Mouse (Mus musculus) layer of hippocampus, postnatal 14 days (tissue): Measurements from ENCODE around the gene Fcgbp. TPM values are rescaled to one million over a fixed set of nuclear protein-coding genes. Genes with fewer than 3 reads are reported as not detected.
A peak's percentile ranks its signal among the peaks of the same experiment; 100 is the strongest.
"Not testable (repeated sequence)": the region's sequence is repeated elsewhere in the genome, so short reads cannot be mapped to it uniquely, and the experiment has no call there.

Source experiments
- DNase-seq, 2 experiments: peaks; one replicate each; pipeline ENCODE4 v3.0.0; 2021 to 2022; ENCODE audit warnings: low spot score in 2 of 2, mixed read lengths in 1 of 2
- total RNA-seq, 2 experiments: library from RNA; stranded (reverse); gene quantifications; 2 replicates each; pipeline ENCODE4 v1.2.3; 2021

Fcgbp gene
- total RNA-seq, 2 experiments from 2014 or later = 1.3 to 2.2 TPM

- DNase-seq = peak; percentile 48 to 53
Observed at GRCm38 (mm10) chr7:28148263-28148662, 77.2 kb downstream of the Fcgbp start.

GRCm38 (mm10) chr7:28149841-28150240, 78.8 kb downstream of the Fcgbp start:
- no peak for DNase-seq

- peak; percentile 29 to 43 for DNase-seq
Observed at GRCm38 (mm10) chr7:28151584-28152221, 80.7 kb downstream of the Fcgbp start.

GRCm38 (mm10) chr7:28153595-28153994, 82.6 kb downstream of the Fcgbp start:
- DNase-seq = not testable (repeated sequence)

- DNase-seq = no peak
Observed at GRCm38 (mm10) chr7:28159292-28159691, 88.3 kb downstream of the Fcgbp start.

GRCm38 (mm10) chr7:28159893-28160292, 88.9 kb downstream of the Fcgbp start:
- DNase-seq = no peak

GRCm38 (mm10) chr7:28161163-28161749, 90.2 kb downstream of the Fcgbp start:
- DNase-seq = no peak

- no peak for DNase-seq
Observed at GRCm38 (mm10) chr7:28165406-28165805, 94.4 kb downstream of the Fcgbp start.

GRCm38 (mm10) chr7:28168320-28169115, 97.5 kb downstream of the Fcgbp start:
- peak; percentile 53 to 65 for DNase-seq

- peak; percentile 86 to 94 for DNase-seq
Observed at GRCm38 (mm10) chr7:28169489-28170422, 98.7 kb downstream of the Fcgbp start, which contains the start of gene Fbl. Fbl (plus strand) TSS chr7:28169710.

Other genes with a start within 250 kb of the Fcgbp start
- 1 to 10 TPM; 3.7 to 4.1 TPM for gene Zfp59, start 232.6 kb upstream of the Fcgbp start, total RNA-seq
- gene Zfp607a, start 213.7 kb upstream of the Fcgbp start, total RNA-seq = 1 to 10 TPM; 2.2 TPM
- 10 to 100 TPM; 14.2 to 16.5 TPM for gene Zfp974, start 141.8 kb upstream of the Fcgbp start, total RNA-seq
- 10 to 100 TPM; 20.5 to 21.0 TPM for gene Zfp780b, start 92.1 kb upstream of the Fcgbp start, total RNA-seq
- 1 to 10 TPM; 4.7 to 4.9 TPM for gene Zfp850, start 57.1 kb upstream of the Fcgbp start, total RNA-seq
- gene Psmc4, start 21.1 kb upstream of the Fcgbp start, total RNA-seq = 100 to 1,000 TPM; 121 to 126 TPM
- gene 9530053A07Rik, start 58.2 kb downstream of the Fcgbp start, total RNA-seq = under 1 TPM; 0.05 to 0.12 TPM
- 10 to 100 TPM; 53.0 to 58.7 TPM for gene Fbl, start 98.5 kb downstream of the Fcgbp start, total RNA-seq
- gene Dyrk1b, start 108.2 kb downstream of the Fcgbp start, total RNA-seq = 10 to 100 TPM; 37.5 to 43.5 TPM
- 10 to 100 TPM; 65.7 to 66.1 TPM for gene Eid2, start 196.6 kb downstream of the Fcgbp start, total RNA-seq
- 10 to 100 TPM; 40.5 to 41.4 TPM for gene Eid2b, start 206.5 kb downstream of the Fcgbp start, total RNA-seq
- gene Selenov, start 219.9 kb downstream of the Fcgbp start, total RNA-seq = 1 to 10 TPM; 2.4 to 3.0 TPM
- gene Dll3, start 231.0 kb downstream of the Fcgbp start, total RNA-seq = 1 to 10 TPM; 4.9 to 5.1 TPM
- 10 to 100 TPM; 40.1 to 44.8 TPM for gene Timm50, start 240.8 kb downstream of the Fcgbp start, total RNA-seq